Comparison of ENCODE assay signal across 7 mouse cellular contexts in genomic region chr19:54114588-54115317, GRCm38 (mm10).
A peak's percentile ranks its signal among the peaks of the same experiment; 100 is the strongest.
DNase-seq lines count a peak whose midpoint lies in the region; ATAC-seq and TF ChIP-seq lines count a peak whose summit lies in the region.

No protein-coding gene starts in this region.

- peak overlapping the region; percentile 67 for H3K4me2 ChIP-seq in forebrain, embryonic 15.5 days (replicated peaks)

- ATAC-seq in forebrain, embryonic 15.5 days (replicated peaks): peak; percentile 92

- no peak for TF ChIP-seq POLR2A in cerebellum, adult 2 months (IDR thresholded peaks at IDR 0.05; ENCODE audit: borderline replicate concordance, insufficient read depth, low read length)

- no peaks in the 10 kb centered on the region for H3K9me3 ChIP-seq in forebrain, embryonic 15.5 days
- H3K9me3 ChIP-seq in hindbrain, embryonic 10.5 days: no peaks in the 10 kb centered on the region

- H3K36me3 ChIP-seq in forebrain, embryonic 15.5 days: no peaks in the 10 kb centered on the region
- H3K36me3 ChIP-seq in hindbrain, embryonic 10.5 days: no peaks in the 10 kb centered on the region

- no peaks in the 10 kb centered on the region for H3K4me1 ChIP-seq in cerebellum, adult 2 months (ENCODE audit: control insufficient read depth, insufficient read depth, low read length)
- H3K4me1 ChIP-seq in forebrain, embryonic 15.5 days: peaks cover 10% of the 10 kb centered on the region
- peaks cover 20% of the 10 kb centered on the region for H3K4me1 ChIP-seq in hindbrain, embryonic 10.5 days (replicated peaks)

- H3K9ac ChIP-seq in forebrain, embryonic 15.5 days (replicated peaks): peak overlapping the region; percentile 51

- DNase-seq in T-cell, adult 2 months (ENCODE audit: low spot score): peak; percentile 33
- DNase-seq in cerebellum, adult 2 months: peak; percentile 17 to 30
- DNase-seq in hindbrain, embryonic 10.5 days (ENCODE audit: low spot score): peak; percentile 66
- peak; percentile 11 to 27 for DNase-seq in layer of hippocampus, postnatal 36 days
- peak; percentile 77 for DNase-seq in lung, postnatal 36 days
- DNase-seq in ovary, postnatal 36 days (ENCODE audit: low spot score): peak; percentile 48

- no peak overlapping the region for H3K27ac ChIP-seq in cerebellum, adult 2 months (ENCODE audit: insufficient read depth, low read length)
- no peak overlapping the region for H3K27ac ChIP-seq in forebrain, embryonic 15.5 days (replicated peaks)
- peak overlapping the region; percentile 50; the same call in 1 of the 2 replicates for H3K27ac ChIP-seq in hindbrain, embryonic 10.5 days

- peak overlapping the region; percentile 62 for H3K4me3 ChIP-seq in cerebellum, adult 2 months (replicated peaks; ENCODE audit: insufficient read depth, low read depth, low read length)
- peak overlapping the region; percentile 54 for H3K4me3 ChIP-seq in forebrain, embryonic 15.5 days
- H3K4me3 ChIP-seq in hindbrain, embryonic 10.5 days: peak overlapping the region; percentile 48

- 8% methylated on average over 22 of the region's 22 CpGs for WGBS in cerebellum, adult 2 months
- WGBS in forebrain, embryonic 15.5 days: 8% methylated on average over 22 of the region's 22 CpGs
- 7% methylated on average over 22 of the region's 22 CpGs for WGBS in hindbrain, embryonic 10.5 days

- H3K27me3 ChIP-seq in cerebellum, adult 2 months (ENCODE audit: control insufficient read depth, insufficient read depth, low read length): no peaks in the 10 kb centered on the region
- no peaks in the 10 kb centered on the region for H3K27me3 ChIP-seq in forebrain, embryonic 15.5 days
- H3K27me3 ChIP-seq in hindbrain, embryonic 10.5 days (ENCODE audit: insufficient read depth, poor library complexity, severe bottlenecking): peaks cover 29% of the 10 kb centered on the region

- no peak for TF ChIP-seq CTCF in cerebellum, adult 2 months (IDR thresholded peaks at IDR 0.05; ENCODE audit: borderline replicate concordance, insufficient read depth, low read depth, low read length)

Comparison
In these comparisons a context has a peak if more than half of its experiments do, and no peak if none do; other contexts are left out.
1. DNase-seq: peak in every context shown above with its lines; median percentile 77 in lung, postnatal 36 days; 66 in hindbrain, embryonic 10.5 days; 48 in ovary, postnatal 36 days; 33 in T-cell, adult 2 months; 24 in cerebellum, adult 2 months; 19 in layer of hippocampus, postnatal 36 days.